In the genomic region with DNA sequence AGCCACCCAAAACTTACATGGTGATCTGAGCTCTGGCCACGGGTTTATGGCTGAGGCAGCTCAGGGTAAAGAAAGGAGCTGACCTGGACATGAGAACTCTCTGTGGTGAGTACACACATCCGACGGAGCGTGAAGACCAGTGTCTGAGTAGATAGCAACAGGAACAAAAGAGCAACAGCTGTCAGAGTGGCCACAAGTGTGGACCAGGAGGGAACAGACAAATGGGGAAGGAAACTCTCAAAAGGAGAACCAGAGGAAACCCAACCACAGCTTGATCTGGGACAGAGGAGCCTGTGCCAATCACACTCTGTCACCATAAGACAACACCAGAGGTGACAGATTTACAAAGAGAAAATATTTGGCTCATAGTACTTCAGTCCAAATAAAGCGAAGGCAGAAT, we compare ENCODE assay signal across 13 mouse cellular contexts. TPM values are rescaled to one million over a fixed set of nuclear protein-coding genes. Genes with fewer than 3 reads are reported as not detected.
DNase-seq lines count a peak whose midpoint lies in the region.
"Had no signal": no experiment of that assay in that cellular context is flagged by ENCODE, and none has a peak within 500 bp of the region (broad histone marks: within the 10 kb centered on the region; RNA-seq: fewer than 3 reads in every experiment).

No protein-coding gene starts in this region.

- H3K4me3 ChIP-seq in megakaryocyte, embryonic 14.5 days (replicated peaks) = peak overlapping the region; percentile 84
- H3K4me3 ChIP-seq: embryonic facial prominence, embryonic 10.5 days; hindbrain, embryonic 10.5 days; intestine, embryonic 15.5 days; midbrain, embryonic 13.5 days; neural tube, embryonic 12.5 days had no signal

- peaks cover 65% of the 10 kb centered on the region for H3K27me3 ChIP-seq in megakaryocyte, embryonic 14.5 days (replicated peaks)
- H3K27me3 ChIP-seq: intestine, embryonic 15.5 days; midbrain, embryonic 13.5 days; neural tube, embryonic 12.5 days had no signal

- peaks cover 8% of the 10 kb centered on the region for H3K36me3 ChIP-seq in megakaryocyte, embryonic 14.5 days (replicated peaks; ENCODE audit: low read length)
- H3K36me3 ChIP-seq: embryonic facial prominence, embryonic 10.5 days; intestine, embryonic 15.5 days had no signal

- intact Hi-C loops in left cerebral cortex, postnatal 14 days (cut with DNase I) = no loop called here
- intact Hi-C loops in left cerebral cortex, postnatal 4 days (cut with DNase I) = no loop called here
- intact Hi-C loops in gastrocnemius, postnatal 14 days (cut with DNase I; ENCODE audit: low total_unique reads) = no loop called here

- H3K9me3 ChIP-seq in megakaryocyte, embryonic 14.5 days = peaks cover 12% of the 10 kb centered on the region
- H3K9me3 ChIP-seq: embryonic facial prominence, embryonic 10.5 days; hindbrain, embryonic 10.5 days; intestine, embryonic 15.5 days; midbrain, embryonic 13.5 days; neural tube, embryonic 12.5 days had no signal

- peaks cover 63% of the 10 kb centered on the region for H3K4me1 ChIP-seq in megakaryocyte, embryonic 14.5 days
- H3K4me1 ChIP-seq: intestine, embryonic 15.5 days had no signal

- peak; percentile 35 to 60 for DNase-seq in left cerebral cortex, postnatal 14 days (ENCODE audit: low spot score in 2 of 2)
- DNase-seq in left cerebral cortex, postnatal 4 days = no peak
- DNase-seq in A20 (ENCODE audit: low read depth, low spot score) (peak; percentile 50), MEL-GATA-1-ER (ENCODE audit: extremely low read depth, low read depth) (peak; percentile 56)
- no peak for DNase-seq in gastrocnemius, postnatal 4 days (ENCODE audit: low spot score in 2 of 2)
- DNase-seq in gastrocnemius, postnatal 14 days = no peak
- DNase-seq: thymus, postnatal 36 days had no signal

RNA-seq across cellular contexts. Expression of gene Ralgps1, which starts 17.9 kb away (rescaled TPM):
- total RNA-seq in left cerebral cortex, postnatal 14 days (2021) = 10 to 100 TPM; 60.3 to 64.5 TPM
- total RNA-seq in left cerebral cortex, postnatal 4 days (2021) = 100 to 1,000 TPM; 117 to 123 TPM
- polyA plus RNA-seq in megakaryocyte, embryonic 14.5 days (2012; ENCODE audit: insufficient read depth, low replicate concordance) = 0.53 and 3.3 TPM in 2 replicates
- total RNA-seq in gastrocnemius, postnatal 4 days (2021) = 1 to 10 TPM; 5.5 to 5.8 TPM
- total RNA-seq in gastrocnemius, postnatal 14 days (2021) = 1 to 10 TPM; 2.7 to 3.3 TPM

Comparison
In these comparisons a context has a peak if more than half of its experiments do, and no peak if none do; other contexts are left out.
1. DNase-seq: peak in left cerebral cortex, postnatal 14 days (2 of 2), A20 (single experiment) and MEL-GATA-1-ER (single experiment); none in left cerebral cortex, postnatal 4 days (single experiment), gastrocnemius, postnatal 4 days (0 of 2) and gastrocnemius, postnatal 14 days (single experiment).
2. RNA of gene Ralgps1, which starts 17.9 kb away (total RNA-seq): 117 to 123 TPM in left cerebral cortex, postnatal 4 days and 60.3 to 64.5 TPM in left cerebral cortex, postnatal 14 days; 5.5 to 5.8 TPM in gastrocnemius, postnatal 4 days and 2.7 to 3.3 TPM in gastrocnemius, postnatal 14 days; every median in the first group is over 4 times any median in the second.